Mouse (Mus musculus): ENCODE data around the gene Scnn1a.

DNA sequence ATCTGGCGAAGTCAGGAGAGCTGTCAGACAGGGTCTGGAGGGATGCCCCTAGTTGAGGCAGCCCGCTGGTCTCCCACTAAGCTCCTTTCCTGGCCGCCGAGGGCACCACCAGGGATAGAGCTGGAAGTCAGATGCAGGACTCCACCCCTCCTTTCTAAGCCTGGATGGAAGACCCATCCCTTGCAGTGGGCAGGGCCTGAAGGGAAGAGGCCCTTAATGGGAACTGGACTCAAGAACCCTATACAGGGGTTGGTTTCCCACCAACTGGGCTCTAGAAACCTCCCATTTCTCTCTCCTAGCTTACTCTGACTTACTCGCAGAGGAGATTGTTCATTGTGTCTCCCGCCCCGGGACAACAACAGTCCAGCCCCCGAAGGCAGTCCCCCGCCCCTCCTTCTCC lies 59.3 kb downstream of the Scnn1a start:
- no peak for TF ChIP-seq CTCF (IDR thresholded peaks at IDR 0.05; ENCODE audit: control insufficient read depth, insufficient read depth, low read length)
- no peak for TF ChIP-seq POLR2A (IDR thresholded peaks at IDR 0.05; ENCODE audit: borderline replicate concordance, control insufficient read depth, low read depth, low read length)

Measured in bone marrow, adult 2 months (tissue).